Mouse (Mus musculus): ENCODE measurements at regions not wholly inside any gene's neighbourhood (a gene's known extent, or its start where the extent isn't known, plus 50 kb on each side); places are given as distances from the start of the nearest gene placed in this dataset.
A peak's percentile ranks its signal among the peaks of the same experiment; 100 is the strongest.
"Not testable (repeated sequence)": the region's sequence is repeated elsewhere in the genome, so short reads cannot be mapped to it uniquely, and the experiment has no call there.

GRCm38 (mm10) chr9:78795801-78796200 lies 180.5 kb downstream of the Cd109 start:
- no peak for DNase-seq (ENCODE audit: low spot score)
- H3K4me1 ChIP-seq (ENCODE audit: control insufficient read depth, insufficient read depth, low read length): no peaks in the 10 kb centered on the region
- no peak for ATAC-seq (ENCODE audit: insufficient read depth, low FRiP score, low TSS enrichment)
- H3K36me3 ChIP-seq (ENCODE audit: control insufficient read depth, insufficient read depth, low read length): no peaks in the 10 kb centered on the region
- no peak overlapping the region for H3K27ac ChIP-seq (ENCODE audit: low read depth, low read length)
- no peak overlapping the region for H3K4me3 ChIP-seq (ENCODE audit: low read depth, low read length)
- H3K9ac ChIP-seq (ENCODE audit: low read length): no peak overlapping the region
- H3K9me3 ChIP-seq (ENCODE audit: control insufficient read depth, low read length): no peaks in the 10 kb centered on the region
- H3K4me2 ChIP-seq (ENCODE audit: low read depth): no peak overlapping the region
- H3K27me3 ChIP-seq (ENCODE audit: control insufficient read depth, insufficient read depth, low read length): no peaks in the 10 kb centered on the region
- WGBS: 85% methylated on average over 1 of the region's 1 CpGs

GRCm38 (mm10) chr9:78817221-78817620 lies 201.9 kb downstream of the Cd109 start:
- ATAC-seq (ENCODE audit: insufficient read depth, low FRiP score, low TSS enrichment): no peak

GRCm38 (mm10) chr9:78821554-78822212 lies 206.3 kb downstream of the Cd109 start:
- WGBS: 13% methylated on average over 34 of the region's 52 CpGs
- DNase-seq (ENCODE audit: low spot score): peak; percentile 45
- not testable (repeated sequence) for H3K36me3 ChIP-seq (ENCODE audit: control insufficient read depth, insufficient read depth, low read length)

More at GRCm38 (mm10) chr9:78817221-78817620, 201.9 kb downstream of the Cd109 start:
- H3K27ac ChIP-seq (ENCODE audit: low read depth, low read length): no peak overlapping the region
- no peak overlapping the region for H3K4me3 ChIP-seq (ENCODE audit: low read depth, low read length)
- WGBS: 78% methylated on average over 4 of the region's 4 CpGs
- H3K27me3 ChIP-seq (ENCODE audit: control insufficient read depth, insufficient read depth, low read length): no peaks in the 10 kb centered on the region
- no peak for DNase-seq (ENCODE audit: low spot score)
- no peaks in the 10 kb centered on the region for H3K4me1 ChIP-seq (ENCODE audit: control insufficient read depth, insufficient read depth, low read length)
- no peak overlapping the region for H3K9ac ChIP-seq (ENCODE audit: low read length)
- H3K9me3 ChIP-seq (ENCODE audit: control insufficient read depth, low read length): no peaks in the 10 kb centered on the region
- H3K36me3 ChIP-seq (ENCODE audit: control insufficient read depth, insufficient read depth, low read length): no peaks in the 10 kb centered on the region
- H3K4me2 ChIP-seq (ENCODE audit: low read depth): no peak overlapping the region

GRCm38 (mm10) chr9:78844969-78845683 lies 229.8 kb downstream of the Cd109 start:
- Histone ChIP-seq H3K9me3 (ENCODE audit: control insufficient read depth, low read length) (no peaks in the 10 kb centered on the region), H3K4me3 (ENCODE audit: low read depth, low read length) (no peak overlapping the region), H3K27ac (ENCODE audit: low read depth, low read length) (no peak overlapping the region), H3K36me3 (ENCODE audit: control insufficient read depth, insufficient read depth, low read length) (no peaks in the 10 kb centered on the region), H3K9ac (ENCODE audit: low read length) (no peak overlapping the region), H3K4me1 (ENCODE audit: control insufficient read depth, insufficient read depth, low read length) (no peaks in the 10 kb centered on the region), H3K27me3 (ENCODE audit: control insufficient read depth, insufficient read depth, low read length) (no peaks in the 10 kb centered on the region), H3K4me2 (ENCODE audit: low read depth) (no peak overlapping the region)
- DNase-seq (ENCODE audit: low spot score) (peak; percentile 12), ATAC-seq (ENCODE audit: insufficient read depth, low FRiP score, low TSS enrichment) (no peak)
- WGBS: 66% methylated on average over 9 of the region's 9 CpGs

More at GRCm38 (mm10) chr9:78821554-78822212, 206.3 kb downstream of the Cd109 start:
- Histone ChIP-seq H3K4me3 (ENCODE audit: low read depth, low read length) (peak overlapping the region; percentile 25; the same call in 1 of the 2 replicates), H3K4me2 (ENCODE audit: low read depth) (peak overlapping the region; percentile 49)
- not testable (repeated sequence) for H3K9me3 ChIP-seq (ENCODE audit: control insufficient read depth, low read length); H3K9ac ChIP-seq (ENCODE audit: low read length); H3K27me3 ChIP-seq (ENCODE audit: control insufficient read depth, insufficient read depth, low read length); H3K27ac ChIP-seq (ENCODE audit: low read depth, low read length); H3K4me1 ChIP-seq (ENCODE audit: control insufficient read depth, insufficient read depth, low read length)
- ATAC-seq (ENCODE audit: insufficient read depth, low FRiP score, low TSS enrichment): peak; percentile 91

- WGBS: 41% methylated on average over 7 of the region's 7 CpGs
- no peak for ATAC-seq (ENCODE audit: insufficient read depth, low FRiP score, low TSS enrichment)
- no peaks in the 10 kb centered on the region for H3K27me3 ChIP-seq (ENCODE audit: control insufficient read depth, insufficient read depth, low read length)
- no peak for DNase-seq (ENCODE audit: low spot score)
- H3K4me1 ChIP-seq (ENCODE audit: control insufficient read depth, insufficient read depth, low read length): no peaks in the 10 kb centered on the region
- H3K9me3 ChIP-seq (ENCODE audit: control insufficient read depth, low read length): no peaks in the 10 kb centered on the region
- H3K9ac ChIP-seq (ENCODE audit: low read length): no peak overlapping the region
- H3K27ac ChIP-seq (ENCODE audit: low read depth, low read length): no peak overlapping the region
- H3K4me2 ChIP-seq (ENCODE audit: low read depth): no peak overlapping the region
- H3K36me3 ChIP-seq (ENCODE audit: control insufficient read depth, insufficient read depth, low read length): no peaks in the 10 kb centered on the region
- H3K4me3 ChIP-seq (ENCODE audit: low read depth, low read length): no peak overlapping the region
Measured at GRCm38 (mm10) chr9:78846110-78846509, 230.8 kb downstream of the Cd109 start.

- no peak overlapping the region for H3K4me3 ChIP-seq (ENCODE audit: low read depth, low read length)
- H3K9ac ChIP-seq (ENCODE audit: low read length): no peak overlapping the region
- no peak for ATAC-seq (ENCODE audit: insufficient read depth, low FRiP score, low TSS enrichment)
- H3K9me3 ChIP-seq (ENCODE audit: control insufficient read depth, low read length): no peaks in the 10 kb centered on the region
- no peak overlapping the region for H3K27ac ChIP-seq (ENCODE audit: low read depth, low read length)
- no peak overlapping the region for H3K4me2 ChIP-seq (ENCODE audit: low read depth)
- no peaks in the 10 kb centered on the region for H3K4me1 ChIP-seq (ENCODE audit: control insufficient read depth, insufficient read depth, low read length)
- no peak for DNase-seq (ENCODE audit: low spot score)
- no peaks in the 10 kb centered on the region for H3K27me3 ChIP-seq (ENCODE audit: control insufficient read depth, insufficient read depth, low read length)
- 80% methylated on average over 9 of the region's 9 CpGs for WGBS
- no peaks in the 10 kb centered on the region for H3K36me3 ChIP-seq (ENCODE audit: control insufficient read depth, insufficient read depth, low read length)
Measured at GRCm38 (mm10) chr9:78847890-78848563, 232.7 kb downstream of the Cd109 start.

GRCm38 (mm10) chr9:78848564-78848893 lies 233.2 kb downstream of the Cd109 start:
- not testable (repeated sequence) for H3K9me3 ChIP-seq (ENCODE audit: control insufficient read depth, low read length); ATAC-seq (ENCODE audit: insufficient read depth, low FRiP score, low TSS enrichment)

GRCm38 (mm10) chr9:78856981-78857380 lies 241.6 kb downstream of the Cd109 start:
- Histone ChIP-seq H3K9ac (ENCODE audit: low read length) (no peak overlapping the region), H3K27ac (ENCODE audit: low read depth, low read length) (no peak overlapping the region), H3K4me1 (ENCODE audit: control insufficient read depth, insufficient read depth, low read length) (no peaks in the 10 kb centered on the region), H3K4me3 (ENCODE audit: low read depth, low read length) (no peak overlapping the region), H3K9me3 (ENCODE audit: control insufficient read depth, low read length) (no peaks in the 10 kb centered on the region), H3K27me3 (ENCODE audit: control insufficient read depth, insufficient read depth, low read length) (no peaks in the 10 kb centered on the region), H3K4me2 (ENCODE audit: low read depth) (no peak overlapping the region), H3K36me3 (ENCODE audit: control insufficient read depth, insufficient read depth, low read length) (no peaks in the 10 kb centered on the region)
- DNase-seq (ENCODE audit: low spot score) (no peak), ATAC-seq (ENCODE audit: insufficient read depth, low FRiP score, low TSS enrichment) (no peak)
- WGBS: 95% methylated on average over 1 of the region's 1 CpGs

More at GRCm38 (mm10) chr9:78848564-78848893, 233.2 kb downstream of the Cd109 start:
- not testable (repeated sequence) for H3K4me3 ChIP-seq (ENCODE audit: low read depth, low read length); DNase-seq (ENCODE audit: low spot score); H3K27me3 ChIP-seq (ENCODE audit: control insufficient read depth, insufficient read depth, low read length); H3K27ac ChIP-seq (ENCODE audit: low read depth, low read length); H3K36me3 ChIP-seq (ENCODE audit: control insufficient read depth, insufficient read depth, low read length); H3K4me2 ChIP-seq (ENCODE audit: low read depth); H3K9ac ChIP-seq (ENCODE audit: low read length); H3K4me1 ChIP-seq (ENCODE audit: control insufficient read depth, insufficient read depth, low read length)
- WGBS: 57% methylated on average over 1 of the region's 1 CpGs

All from neural tube, embryonic 11.5 days (tissue).